Mouse (Mus musculus): ENCODE data around the gene Aff3. TPM values are rescaled to one million over a fixed set of nuclear protein-coding genes. Genes with fewer than 3 reads are reported as not detected.

Aff3 gene
- polyA plus RNA-seq, 1 experiment from 2014 or later = 10.5 TPM

- Histone ChIP-seq H3K36me3 (no peaks in the 10 kb centered on the region), H3K9me3 (no peaks in the 10 kb centered on the region), H3K9ac (no peak overlapping the region), H3K4me2 (no peak overlapping the region), H3K27me3 (no peaks in the 10 kb centered on the region), H3K4me3 (no peak overlapping the region), H3K27ac (no peak overlapping the region), H3K4me1 (peaks cover 12% of the 10 kb centered on the region)
- WGBS = 71% methylated on average over 5 of the region's 5 CpGs
- ATAC-seq (ENCODE audit: borderline replicate concordance, extremely low read depth, low FRiP score, low TSS enrichment) = no peak
Observed at GRCm38 (mm10) chr1:38671019-38671418, 6.3 kb upstream of the Aff3 start.

- Histone ChIP-seq H3K4me2 (no peak overlapping the region), H3K9ac (no peak overlapping the region), H3K36me3 (no peaks in the 10 kb centered on the region), H3K27me3 (no peaks in the 10 kb centered on the region), H3K4me3 (no peak overlapping the region), H3K9me3 (no peaks in the 10 kb centered on the region), H3K4me1 (peaks cover 17% of the 10 kb centered on the region), H3K27ac (no peak overlapping the region)
- 85% methylated on average over 10 of the region's 10 CpGs for WGBS
- no peak for ATAC-seq (ENCODE audit: borderline replicate concordance, extremely low read depth, low FRiP score, low TSS enrichment)
Observed at GRCm38 (mm10) chr1:38668327-38668726, 3.6 kb upstream of the Aff3 start.

DNA sequence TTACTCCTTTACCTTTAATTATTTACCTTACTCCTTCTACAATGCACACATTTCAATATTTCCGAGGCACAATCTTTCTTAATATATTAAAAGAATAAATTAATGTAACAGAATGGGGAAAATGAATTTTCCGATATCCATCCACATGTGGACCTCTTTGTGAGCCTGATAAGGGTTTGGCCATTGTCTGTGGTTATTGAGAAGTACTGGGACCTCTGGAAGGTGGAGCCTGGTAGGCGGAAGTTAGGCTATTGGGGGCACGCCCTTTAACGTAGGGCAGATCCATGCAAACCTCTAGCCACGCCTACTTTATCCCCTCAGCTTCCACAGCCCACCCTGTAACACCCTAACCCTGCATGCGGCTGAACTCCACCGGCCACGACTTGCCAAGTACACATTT is 3.1 kb upstream of the Aff3 start:
- no peak for ATAC-seq (ENCODE audit: borderline replicate concordance, extremely low read depth, low FRiP score, low TSS enrichment)

GRCm38 (mm10) chr1:38666766-38667118 is 2.0 kb upstream of the Aff3 start:
- Histone ChIP-seq H3K4me3 (no peak overlapping the region), H3K4me1 (peaks cover 17% of the 10 kb centered on the region), H3K36me3 (no peaks in the 10 kb centered on the region), H3K9me3 (no peaks in the 10 kb centered on the region), H3K27ac (peak overlapping the region; percentile 62), H3K27me3 (no peaks in the 10 kb centered on the region), H3K9ac (no peak overlapping the region), H3K4me2 (peak overlapping the region; percentile 9; the same call in 1 of the 2 replicates)
- ATAC-seq (ENCODE audit: borderline replicate concordance, extremely low read depth, low FRiP score, low TSS enrichment) = peak; percentile 51; the same call in 1 of the 2 replicates
- WGBS = 39% methylated on average over 10 of the region's 10 CpGs

More for the DNA sequence above, 3.1 kb upstream of the Aff3 start:
- no peak overlapping the region for H3K9ac ChIP-seq
- H3K4me1 ChIP-seq = peaks cover 17% of the 10 kb centered on the region
- no peaks in the 10 kb centered on the region for H3K9me3 ChIP-seq
- WGBS = 79% methylated on average over 9 of the region's 9 CpGs
- no peak overlapping the region for H3K27ac ChIP-seq
- no peaks in the 10 kb centered on the region for H3K27me3 ChIP-seq
- H3K4me3 ChIP-seq = no peak overlapping the region
- H3K4me2 ChIP-seq = no peak overlapping the region
- H3K36me3 ChIP-seq = no peaks in the 10 kb centered on the region

DNA sequence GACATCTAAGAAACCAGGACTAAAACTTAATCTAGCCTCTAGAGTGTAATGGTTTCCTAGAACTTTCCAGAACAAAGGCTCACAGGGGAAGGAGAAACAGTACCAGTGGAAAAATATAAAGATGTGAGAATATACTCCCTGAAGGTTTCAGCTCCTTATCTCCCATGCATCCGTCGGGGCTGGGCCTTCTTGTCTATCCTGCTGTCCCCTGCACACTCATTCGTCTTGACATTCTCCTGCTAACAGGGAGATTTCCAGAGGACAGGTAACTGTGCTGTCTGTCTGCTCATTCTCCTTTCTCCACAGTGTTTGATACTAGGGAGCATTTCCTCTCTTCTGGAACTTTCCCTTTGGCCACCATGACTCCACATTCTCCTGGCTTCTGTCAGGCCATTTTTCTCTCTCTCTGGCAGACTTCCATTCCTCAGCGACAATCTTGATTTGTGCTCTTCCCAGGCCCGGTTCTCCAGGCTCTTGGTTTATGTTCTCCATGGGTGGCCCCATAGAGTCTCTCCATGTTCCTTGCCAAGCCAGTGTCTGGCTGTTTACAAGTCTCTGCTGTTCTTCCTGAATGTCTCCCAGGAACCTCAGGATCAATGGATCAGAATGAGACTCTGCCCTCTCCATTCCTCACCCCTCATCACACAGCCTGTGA is 1.5 kb upstream of the Aff3 start:
- Histone ChIP-seq H3K4me2 (peak overlapping the region; percentile 9; the same call in 1 of the 2 replicates), H3K27ac (peak overlapping the region; percentile 62), H3K4me1 (peaks cover 17% of the 10 kb centered on the region), H3K27me3 (no peaks in the 10 kb centered on the region), H3K9ac (no peak overlapping the region), H3K9me3 (no peaks in the 10 kb centered on the region), H3K4me3 (no peak overlapping the region), H3K36me3 (no peaks in the 10 kb centered on the region)
- 39% methylated on average over 5 of the region's 5 CpGs for WGBS
- peak; percentile 91 for ATAC-seq (ENCODE audit: borderline replicate concordance, extremely low read depth, low FRiP score, low TSS enrichment)

- Histone ChIP-seq H3K9me3 (no peaks in the 10 kb centered on the region), H3K4me1 (peaks cover 17% of the 10 kb centered on the region), H3K27me3 (no peaks in the 10 kb centered on the region), H3K27ac (peak overlapping the region; percentile 62), H3K36me3 (no peaks in the 10 kb centered on the region), H3K4me3 (no peak overlapping the region), H3K9ac (no peak overlapping the region), H3K4me2 (no peak overlapping the region)
- no peak for ATAC-seq (ENCODE audit: borderline replicate concordance, extremely low read depth, low FRiP score, low TSS enrichment)
- WGBS = 76% methylated on average over 1 of the region's 1 CpGs
Observed at GRCm38 (mm10) chr1:38665611-38666010, 856 bp upstream of the Aff3 start.

GRCm38 (mm10) chr1:38664261-38664660 is 494 bp downstream of the Aff3 start:
- no peak for ATAC-seq (ENCODE audit: borderline replicate concordance, extremely low read depth, low FRiP score, low TSS enrichment)
- Histone ChIP-seq H3K4me1 (peaks cover 17% of the 10 kb centered on the region), H3K27me3 (no peaks in the 10 kb centered on the region), H3K9me3 (no peaks in the 10 kb centered on the region), H3K27ac (no peak overlapping the region), H3K36me3 (no peaks in the 10 kb centered on the region), H3K4me2 (no peak overlapping the region), H3K9ac (no peak overlapping the region), H3K4me3 (no peak overlapping the region)
- WGBS = 91% methylated on average over 4 of the region's 4 CpGs

DNA sequence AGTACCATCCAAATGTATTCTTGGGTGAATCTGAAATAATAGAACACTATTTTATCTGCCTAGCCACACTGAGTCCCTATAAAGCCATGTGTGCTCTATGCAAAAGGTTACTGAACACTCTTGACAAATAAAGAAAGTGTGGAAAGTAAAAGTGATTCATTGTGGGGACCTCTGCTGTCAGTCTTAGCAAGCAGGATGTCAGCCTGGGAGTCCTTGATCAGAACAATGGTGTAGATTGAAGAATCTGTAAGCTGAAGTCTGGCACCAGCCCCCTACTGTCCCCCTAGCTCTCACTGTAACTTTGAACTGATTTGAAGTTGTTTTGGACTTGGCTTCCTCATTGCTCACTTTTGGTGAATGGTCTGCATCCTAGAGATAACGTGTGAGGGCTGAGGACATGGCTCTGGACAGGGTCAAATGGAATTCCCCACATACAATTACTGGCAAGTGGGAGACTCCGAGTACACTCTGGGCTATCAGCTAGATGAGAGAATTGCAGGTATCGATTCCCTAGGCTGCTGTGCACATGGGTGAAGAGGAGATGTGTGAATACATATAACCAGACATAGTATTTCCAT is 2.0 kb downstream of the Aff3 start:
- Histone ChIP-seq H3K36me3 (no peaks in the 10 kb centered on the region), H3K4me3 (no peak overlapping the region), H3K9me3 (no peaks in the 10 kb centered on the region), H3K4me2 (no peak overlapping the region), H3K4me1 (peaks cover 17% of the 10 kb centered on the region), H3K27me3 (no peaks in the 10 kb centered on the region), H3K27ac (no peak overlapping the region), H3K9ac (no peak overlapping the region)
- WGBS = 60% methylated on average over 3 of the region's 3 CpGs
- ATAC-seq (ENCODE audit: borderline replicate concordance, extremely low read depth, low FRiP score, low TSS enrichment) = no peak

GRCm38 (mm10) chr1:38658933-38659553 is 5.7 kb downstream of the Aff3 start:
- ATAC-seq (ENCODE audit: borderline replicate concordance, extremely low read depth, low FRiP score, low TSS enrichment) = no peak
- Histone ChIP-seq H3K4me3 (no peak overlapping the region), H3K27me3 (no peaks in the 10 kb centered on the region), H3K4me2 (no peak overlapping the region), H3K27ac (no peak overlapping the region), H3K36me3 (no peaks in the 10 kb centered on the region), H3K9me3 (no peaks in the 10 kb centered on the region), H3K9ac (no peak overlapping the region), H3K4me1 (no peaks in the 10 kb centered on the region)
- WGBS = 82% methylated on average over 4 of the region's 4 CpGs

GRCm38 (mm10) chr1:38658376-38658775 is 6.4 kb downstream of the Aff3 start:
- no peak overlapping the region for H3K27ac ChIP-seq
- no peak overlapping the region for H3K9ac ChIP-seq
- no peak overlapping the region for H3K4me3 ChIP-seq
- no peaks in the 10 kb centered on the region for H3K36me3 ChIP-seq
- H3K9me3 ChIP-seq = no peaks in the 10 kb centered on the region
- H3K27me3 ChIP-seq = no peaks in the 10 kb centered on the region
- H3K4me1 ChIP-seq = no peaks in the 10 kb centered on the region
- H3K4me2 ChIP-seq = no peak overlapping the region
- 77% methylated on average over 9 of the region's 9 CpGs for WGBS
- no peak for ATAC-seq (ENCODE audit: borderline replicate concordance, extremely low read depth, low FRiP score, low TSS enrichment)

- no peak overlapping the region for H3K9ac ChIP-seq
- no peak overlapping the region for H3K4me2 ChIP-seq
- WGBS = 66% methylated on average over 7 of the region's 7 CpGs
- no peaks in the 10 kb centered on the region for H3K36me3 ChIP-seq
- no peaks in the 10 kb centered on the region for H3K9me3 ChIP-seq
- H3K4me1 ChIP-seq = no peaks in the 10 kb centered on the region
- H3K27me3 ChIP-seq = no peaks in the 10 kb centered on the region
- ATAC-seq (ENCODE audit: borderline replicate concordance, extremely low read depth, low FRiP score, low TSS enrichment) = no peak
- H3K27ac ChIP-seq = no peak overlapping the region
- no peak overlapping the region for H3K4me3 ChIP-seq
Observed at GRCm38 (mm10) chr1:38657606-38658005, 7.1 kb downstream of the Aff3 start.

GRCm38 (mm10) chr1:38654981-38655540 is 9.7 kb downstream of the Aff3 start:
- no peaks in the 10 kb centered on the region for H3K27me3 ChIP-seq
- H3K4me3 ChIP-seq = no peak overlapping the region
- H3K4me2 ChIP-seq = no peak overlapping the region
- H3K36me3 ChIP-seq = no peaks in the 10 kb centered on the region
- no peaks in the 10 kb centered on the region for H3K9me3 ChIP-seq
- WGBS = 89% methylated on average over 5 of the region's 5 CpGs
- H3K4me1 ChIP-seq = no peaks in the 10 kb centered on the region
- no peak for ATAC-seq (ENCODE audit: borderline replicate concordance, extremely low read depth, low FRiP score, low TSS enrichment)
- H3K27ac ChIP-seq = no peak overlapping the region
- H3K9ac ChIP-seq = no peak overlapping the region
